Comparison of ENCODE assay signal across 16 mouse cellular contexts in the genomic region with DNA sequence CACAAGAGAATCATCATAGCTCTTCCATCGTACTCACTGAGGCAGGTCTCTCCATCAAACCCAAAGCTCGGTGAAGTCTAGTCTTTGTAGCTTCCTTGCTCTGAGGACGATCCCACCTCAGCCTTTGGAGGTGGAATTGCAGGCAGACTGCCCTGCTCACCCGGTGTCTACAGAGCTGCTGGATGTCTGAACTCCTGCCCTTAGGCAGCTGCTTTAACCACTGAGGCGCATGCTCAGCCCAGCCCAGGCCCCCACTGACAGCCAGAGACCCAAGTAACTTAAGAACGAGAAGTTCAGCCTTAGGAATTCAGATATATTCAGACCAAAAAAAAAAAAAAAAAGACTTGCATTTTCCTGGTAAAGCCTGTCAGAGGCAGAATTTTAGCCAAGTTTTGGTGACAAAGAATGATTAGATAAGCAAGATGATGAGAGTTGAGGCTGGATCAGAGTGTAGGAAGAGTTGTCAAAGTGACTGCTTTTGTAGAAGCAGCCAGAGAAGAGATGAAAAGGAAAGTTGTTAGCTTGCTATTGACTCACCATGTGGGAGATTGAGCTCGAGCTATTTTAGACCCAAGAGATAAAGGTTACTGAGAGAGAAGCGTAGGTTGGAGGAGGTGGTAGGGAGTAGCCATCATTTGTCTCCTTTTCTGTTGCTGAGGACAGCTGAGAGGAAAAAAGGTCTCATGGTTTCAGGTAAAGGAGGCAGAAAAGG. TPM values are rescaled to one million over a fixed set of nuclear protein-coding genes. Genes with fewer than 3 reads are reported as not detected.
A peak's percentile ranks its signal among the peaks of the same experiment; 100 is the strongest.
DNase-seq lines count a peak whose midpoint lies in the region; ATAC-seq and TF ChIP-seq lines count a peak whose summit lies in the region.
"Had no signal": no experiment of that assay in that cellular context is flagged by ENCODE, and none has a peak within 500 bp of the region (broad histone marks: within the 10 kb centered on the region; RNA-seq: fewer than 3 reads in every experiment).

No protein-coding gene starts in this region.

- H3K9me3 ChIP-seq in heart, embryonic 10.5 days: no peaks in the 10 kb centered on the region
- no peaks in the 10 kb centered on the region for H3K9me3 ChIP-seq in heart, embryonic 15.5 days (replicated peaks)
- H3K9me3 ChIP-seq in intestine, embryonic 16.5 days (ENCODE audit: control insufficient read depth, low read length): 0 out of 2 replicates have a peak, but pooled peaks cover 3% of the 10 kb centered on the region
- H3K9me3 ChIP-seq: hindbrain, embryonic 15.5 days; liver, embryonic 12.5 days had no signal

- ATAC-seq in heart, embryonic 15.5 days (replicated peaks; ENCODE audit: insufficient number of reproducible peaks, insufficient read depth, low FRiP score, low read depth): no peak
- ATAC-seq in intestine, embryonic 16.5 days: no peak
- ATAC-seq: forebrain, embryonic 13.5 days; liver, embryonic 12.5 days; lung, postnatal 0 days had no signal

- intact Hi-C loops in left cerebral cortex, adult 2 months (cut with DNase I): loop anchor here (2.0 kb wide), 1 partner anchor 36 kb away; no protein-coding TSS in a partner anchor
- intact Hi-C loops in left cerebral cortex, postnatal 4 days (cut with DNase I): no loop called here

- 45% methylated on average over 8 of the region's 8 CpGs for WGBS in heart, embryonic 10.5 days
- 41% methylated on average over 8 of the region's 8 CpGs for WGBS in heart, embryonic 15.5 days
- 87% methylated on average over 8 of the region's 8 CpGs for WGBS in intestine, embryonic 16.5 days

- no peak for DNase-seq in heart, embryonic 10.5 days (ENCODE audit: low spot score)
- no peak for DNase-seq in heart, adult 8-10 months (ENCODE audit: low spot score)
- DNase-seq in left cerebral cortex, adult 2 months (ENCODE audit: extremely low spot score in 1 of 2, low spot score in 2 of 2): peak in 1 of 2 experiments; percentile 24
- no peak for DNase-seq in left cerebral cortex, postnatal 4 days
- DNase-seq in telencephalon, adult 2 months (ENCODE audit: low read depth, low spot score): peak; percentile 93
- DNase-seq in layer of hippocampus, adult 9-11 months: no peak
- DNase-seq: cerebellum, adult 11 months; gastrocnemius, postnatal 14 days had no signal

- peaks cover 21% of the 10 kb centered on the region for H3K4me1 ChIP-seq in heart, embryonic 10.5 days
- peaks cover 20% of the 10 kb centered on the region for H3K4me1 ChIP-seq in heart, embryonic 15.5 days (replicated peaks)
- H3K4me1 ChIP-seq in intestine, embryonic 16.5 days (ENCODE audit: control insufficient read depth, insufficient read depth, low read length): 0 out of 2 replicates have a peak, but pooled peaks cover 7% of the 10 kb centered on the region
- H3K4me1 ChIP-seq: forebrain, embryonic 13.5 days; hindbrain, embryonic 15.5 days had no signal

- H3K36me3 ChIP-seq in heart, embryonic 10.5 days: peaks cover 63% of the 10 kb centered on the region
- peaks cover 39% of the 10 kb centered on the region for H3K36me3 ChIP-seq in heart, embryonic 15.5 days
- peaks cover 21% of the 10 kb centered on the region for H3K36me3 ChIP-seq in intestine, embryonic 16.5 days (ENCODE audit: control insufficient read depth, insufficient read depth, low read length)

- no peaks in the 10 kb centered on the region for H3K27me3 ChIP-seq in heart, embryonic 10.5 days (ENCODE audit: insufficient read depth, poor library complexity, severe bottlenecking)
- H3K27me3 ChIP-seq in heart, embryonic 15.5 days: no peaks in the 10 kb centered on the region
- no peaks in the 10 kb centered on the region for H3K27me3 ChIP-seq in intestine, embryonic 16.5 days (replicated peaks; ENCODE audit: control insufficient read depth, insufficient read depth, low read length)
- H3K27me3 ChIP-seq: forebrain, embryonic 13.5 days; hindbrain, embryonic 15.5 days; liver, embryonic 12.5 days had no signal

- peak overlapping the region; percentile 65 for H3K27ac ChIP-seq in heart, embryonic 10.5 days
- peak overlapping the region; percentile 86 for H3K27ac ChIP-seq in left cerebral cortex, adult 2 months
- H3K27ac ChIP-seq in heart, embryonic 15.5 days: peak overlapping the region; percentile 83
- no peak overlapping the region for H3K27ac ChIP-seq in intestine, embryonic 16.5 days (ENCODE audit: low read length)
- H3K27ac ChIP-seq: forebrain, embryonic 13.5 days; hindbrain, embryonic 15.5 days; liver, embryonic 12.5 days had no signal

- 0 out of 2 replicates have a peak overlapping the region, but pooled peaks have one; percentile 28 for H3K9ac ChIP-seq in heart, embryonic 15.5 days
- no peak overlapping the region for H3K9ac ChIP-seq in intestine, embryonic 16.5 days (ENCODE audit: low read depth, low read length)
- H3K9ac ChIP-seq: forebrain, embryonic 13.5 days; hindbrain, embryonic 15.5 days; liver, embryonic 12.5 days had no signal

- peak overlapping the region; percentile 52 for H3K4me2 ChIP-seq in heart, embryonic 15.5 days
- H3K4me2 ChIP-seq in intestine, embryonic 16.5 days (ENCODE audit: low read depth, low read length): no peak overlapping the region
- H3K4me2 ChIP-seq: forebrain, embryonic 13.5 days; hindbrain, embryonic 15.5 days; liver, embryonic 12.5 days; midbrain, embryonic 11.5 days had no signal

- no peak for TF ChIP-seq CTCF in left cerebral cortex, adult 2 months (IDR thresholded peaks at IDR 0.05)

- H3K4me3 ChIP-seq in heart, embryonic 10.5 days: peak overlapping the region; percentile 40
- H3K4me3 ChIP-seq in left cerebral cortex, adult 2 months: no peak overlapping the region
- H3K4me3 ChIP-seq in heart, embryonic 15.5 days: 0 out of 2 replicates have a peak overlapping the region, but pooled peaks have one; percentile 0
- no peak overlapping the region for H3K4me3 ChIP-seq in intestine, embryonic 16.5 days (ENCODE audit: low read length)
- H3K4me3 ChIP-seq: forebrain, embryonic 13.5 days; hindbrain, embryonic 15.5 days; liver, embryonic 12.5 days had no signal

RNA-seq across cellular contexts. Expression of a gene that starts 7.8 kb away (rescaled TPM):
- 170 and 197 TPM in 2 replicates for polyA plus RNA-seq in heart, embryonic 10.5 days (2016; fragmentation: Nextera tagmentation; extraction: Ambion mirVana)
- total RNA-seq in heart, adult 8-10 months (2022): 10 to 100 TPM; 68.5 to 83.3 (median 75.0) TPM
- total RNA-seq in left cerebral cortex, adult 2 months (2021): 100 to 1,000 TPM; 221 to 228 TPM
- 100 to 1,000 TPM; 166 to 181 TPM for total RNA-seq in left cerebral cortex, postnatal 4 days (2021)
- 159 and 162 TPM in 2 replicates for polyA plus RNA-seq in heart, embryonic 15.5 days (2015; fragmentation: Nextera tagmentation; extraction: Ambion mirVana)
- polyA plus RNA-seq in intestine, embryonic 16.5 days (2015; fragmentation: Nextera tagmentation; extraction: Ambion mirVana): 185 and 199 TPM in 2 replicates

RNA-seq across cellular contexts. Expression of a gene that starts 11.3 kb away (rescaled TPM):
- 32.3 and 34.2 TPM in 2 replicates for polyA plus RNA-seq in heart, embryonic 10.5 days (2016; fragmentation: Nextera tagmentation; extraction: Ambion mirVana)
- 10 to 100 TPM in 1 of 4 experiments, 1 to 10 TPM in 3; 8.4 to 10.7 (median 9.4) TPM for total RNA-seq in heart, adult 8-10 months (2022)
- total RNA-seq in left cerebral cortex, adult 2 months (2021): 10 to 100 TPM; 41.5 to 43.0 TPM
- 10 to 100 TPM; 50.0 to 61.8 TPM for total RNA-seq in left cerebral cortex, postnatal 4 days (2021)
- 25.6 and 31.0 TPM in 2 replicates for polyA plus RNA-seq in heart, embryonic 15.5 days (2015; fragmentation: Nextera tagmentation; extraction: Ambion mirVana)
- polyA plus RNA-seq in intestine, embryonic 16.5 days (2015; fragmentation: Nextera tagmentation; extraction: Ambion mirVana): 27.5 and 30.5 TPM in 2 replicates

RNA-seq across cellular contexts. Expression of a gene that starts 11.9 kb away (rescaled TPM):
- 0.16 and 0.38 TPM in 2 replicates for polyA plus RNA-seq in heart, embryonic 10.5 days (2016; fragmentation: Nextera tagmentation; extraction: Ambion mirVana)
- total RNA-seq in heart, adult 8-10 months (2022): not detected
- total RNA-seq in left cerebral cortex, adult 2 months (2021): not detected
- total RNA-seq in left cerebral cortex, postnatal 4 days (2021): under 1 TPM in 1 of 2 experiments, not detected in 1; 0.28 TPM
- polyA plus RNA-seq in heart, embryonic 15.5 days (2015; fragmentation: Nextera tagmentation; extraction: Ambion mirVana): 0.15 TPM in 1 of 2 replicates, not detected in the other
- polyA plus RNA-seq in intestine, embryonic 16.5 days (2015; fragmentation: Nextera tagmentation; extraction: Ambion mirVana): 0.20 TPM in 1 of 2 replicates, not detected in the other
- total RNA-seq: gastrocnemius, postnatal 14 days had no signal
- polyA plus RNA-seq: embryonic facial prominence, embryonic 14.5 days; forebrain, embryonic 13.5 days; hindbrain, embryonic 15.5 days; lung, postnatal 0 days had no signal

RNA-seq across cellular contexts. Expression of a gene that starts 25.9 kb away (rescaled TPM):
- polyA plus RNA-seq in heart, embryonic 10.5 days (2016; fragmentation: Nextera tagmentation; extraction: Ambion mirVana): 12.5 TPM in 2 replicates
- 10 to 100 TPM in 2 of 4 experiments, 1 to 10 TPM in 2; 8.1 to 13.5 (median 10.6) TPM for total RNA-seq in heart, adult 8-10 months (2022)
- total RNA-seq in left cerebral cortex, adult 2 months (2021): 10 to 100 TPM; 21.6 to 25.6 TPM
- 1 to 10 TPM; 7.9 to 8.1 TPM for total RNA-seq in left cerebral cortex, postnatal 4 days (2021)
- 4.7 and 5.6 TPM in 2 replicates for polyA plus RNA-seq in heart, embryonic 15.5 days (2015; fragmentation: Nextera tagmentation; extraction: Ambion mirVana)
- 15.4 and 19.8 TPM in 2 replicates for polyA plus RNA-seq in intestine, embryonic 16.5 days (2015; fragmentation: Nextera tagmentation; extraction: Ambion mirVana)

Comparison
In these comparisons a context has a peak if more than half of its experiments do, and no peak if none do; other contexts are left out.
1. H3K4me3 ChIP-seq: peak in heart, embryonic 10.5 days (single experiment) and heart, embryonic 15.5 days (single experiment); none in left cerebral cortex, adult 2 months (single experiment) and intestine, embryonic 16.5 days (single experiment).